Mouse (Mus musculus) CD4-positive helper T cell, adult 2 months (primary cell): Measurements from ENCODE around the gene Fau.

ENCODE experiments used
- DNase-seq: peaks from one replicate; pipeline ENCODE4 v3.0.0-alpha.2; 2012; ENCODE audit warnings: low read depth, missing footprints, low spot score

Gene Fau

GRCm38 (mm10) chr19:6045366-6046293 lies 12.0 kb upstream of the Fau start:
- peak; percentile 78 for DNase-seq

DNA sequence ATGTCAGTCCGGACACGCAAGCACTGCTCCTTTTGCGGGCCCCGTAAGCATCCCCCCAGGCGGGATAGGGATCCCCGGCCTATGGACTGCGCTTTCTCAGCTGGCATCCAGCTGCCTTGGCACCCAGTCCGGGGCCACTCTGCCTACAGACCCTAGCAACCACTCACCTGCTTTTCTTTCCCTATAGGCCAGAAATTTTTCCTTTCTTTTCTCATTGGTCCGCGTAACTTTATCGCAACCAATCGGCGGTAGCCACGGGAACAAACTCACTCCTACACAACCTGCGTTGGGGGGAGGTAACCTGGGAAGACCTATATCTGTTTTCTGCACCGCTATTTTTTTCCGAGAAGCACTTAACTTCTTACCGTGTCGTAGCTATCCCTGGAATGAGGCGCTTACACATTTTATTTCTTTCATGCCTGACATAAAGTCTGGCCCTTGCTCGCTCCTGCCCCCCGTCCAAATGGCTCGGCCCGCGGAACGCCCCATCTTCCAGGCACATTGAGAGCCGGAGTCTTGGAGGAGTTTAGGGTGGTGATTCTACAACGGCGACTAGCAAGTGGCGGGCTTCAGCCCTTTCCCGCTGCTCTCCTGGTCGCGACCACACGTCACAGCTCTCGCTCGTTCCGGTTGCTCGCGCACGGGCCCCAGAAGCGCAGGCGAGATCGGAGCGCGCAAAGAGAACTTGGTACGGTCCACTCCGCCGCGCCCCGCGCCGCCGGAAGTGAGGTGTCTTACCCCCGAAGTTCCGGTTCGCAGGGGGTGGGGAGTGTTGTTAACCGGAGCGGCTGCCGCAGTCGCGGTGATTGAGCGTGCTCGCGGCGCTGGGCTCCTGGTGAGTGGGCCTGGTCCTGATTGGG lies 11.1 kb upstream of the Fau start, which contains the start of gene Syvn1:
TSS of gene Syvn1 (plus strand) at position 283 of the 860 bp plus-strand sequence.
- DNase-seq: peak; percentile 96

DNA sequence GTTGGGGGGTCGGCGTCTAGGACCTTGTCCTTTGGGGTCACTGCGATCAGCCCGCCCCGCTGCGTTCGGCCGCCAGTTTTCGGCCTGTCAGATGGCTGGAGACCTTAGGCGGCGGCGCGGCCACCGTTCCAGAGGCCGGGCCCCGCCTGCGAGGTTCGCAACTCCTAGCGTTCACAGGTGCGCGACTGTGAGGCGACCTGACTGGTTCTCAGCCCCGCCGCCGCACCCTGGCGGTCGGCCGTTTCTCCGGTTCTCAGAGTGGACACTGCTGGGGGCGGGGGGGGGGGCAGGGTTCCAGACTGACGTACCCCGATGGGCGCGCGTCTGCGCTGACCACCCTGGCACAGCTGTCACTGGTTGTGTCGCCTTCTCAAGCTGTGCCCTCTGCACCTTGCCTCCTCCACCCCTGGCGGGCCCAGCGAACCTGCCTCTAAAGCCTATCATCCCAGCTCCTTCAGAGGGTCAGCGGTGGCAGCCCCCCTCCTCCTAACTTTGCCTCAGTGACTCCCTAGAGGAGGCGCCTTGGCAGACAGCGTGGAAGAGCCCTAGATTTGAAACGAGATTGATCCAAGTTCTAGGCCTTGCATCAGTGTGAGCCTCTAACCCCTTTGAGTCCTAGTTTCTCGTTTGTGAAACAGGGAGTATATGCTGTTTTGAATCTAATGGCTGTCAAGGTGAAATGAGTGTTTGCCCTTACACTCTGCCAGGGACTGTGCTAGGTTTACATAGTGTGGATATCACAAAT lies 10.3 kb upstream of the Fau start:
- DNase-seq: no peak

DNA sequence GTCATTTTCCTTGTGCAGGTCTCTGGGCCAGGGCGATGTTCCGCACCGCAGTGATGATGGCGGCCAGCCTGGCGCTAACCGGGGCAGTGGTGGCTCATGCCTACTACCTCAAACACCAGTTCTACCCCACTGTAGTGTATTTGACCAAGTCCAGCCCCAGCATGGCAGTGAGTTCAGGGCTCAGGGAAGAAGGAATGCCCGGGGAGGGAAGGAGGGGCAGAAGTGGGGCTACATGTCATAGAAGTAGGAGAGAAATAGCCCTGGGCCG lies 9.8 kb upstream of the Fau start:
- no peak for DNase-seq

DNA sequence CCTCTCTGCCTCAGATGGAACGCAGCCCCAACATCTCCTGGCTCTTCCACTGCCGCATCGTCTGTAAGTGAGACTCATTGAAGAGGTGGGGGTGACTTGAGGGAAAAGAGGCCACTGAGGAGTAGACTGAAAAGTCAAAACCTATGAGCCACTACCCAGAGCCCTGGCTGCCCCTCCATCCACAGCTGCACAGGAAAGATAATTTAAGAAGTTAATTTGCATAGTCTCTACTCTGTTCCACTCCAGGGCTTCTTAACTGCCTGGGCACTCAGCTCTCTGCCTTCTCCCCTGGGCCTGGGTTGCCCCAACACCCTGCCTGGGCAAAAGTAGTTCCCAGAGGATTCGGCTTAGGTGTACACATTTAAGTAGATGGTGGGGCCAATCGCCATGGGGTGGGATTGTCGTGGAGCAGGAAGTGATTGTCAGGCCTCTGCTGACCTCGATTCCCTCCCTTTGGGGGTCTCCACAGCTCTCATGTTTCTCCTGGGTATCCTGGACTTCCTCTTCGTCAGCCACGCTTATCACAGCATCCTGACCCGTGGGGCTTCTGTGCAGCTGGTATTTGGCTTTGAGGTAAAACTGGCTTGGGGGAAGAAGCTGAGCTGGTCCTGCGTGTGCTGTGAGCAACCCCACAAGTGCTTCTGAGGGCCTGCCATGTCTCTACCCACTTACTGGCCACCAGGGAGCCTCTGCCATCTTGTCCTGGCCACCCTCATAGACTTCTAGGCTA lies 8.8 kb upstream of the Fau start:
- DNase-seq: no peak

DNA sequence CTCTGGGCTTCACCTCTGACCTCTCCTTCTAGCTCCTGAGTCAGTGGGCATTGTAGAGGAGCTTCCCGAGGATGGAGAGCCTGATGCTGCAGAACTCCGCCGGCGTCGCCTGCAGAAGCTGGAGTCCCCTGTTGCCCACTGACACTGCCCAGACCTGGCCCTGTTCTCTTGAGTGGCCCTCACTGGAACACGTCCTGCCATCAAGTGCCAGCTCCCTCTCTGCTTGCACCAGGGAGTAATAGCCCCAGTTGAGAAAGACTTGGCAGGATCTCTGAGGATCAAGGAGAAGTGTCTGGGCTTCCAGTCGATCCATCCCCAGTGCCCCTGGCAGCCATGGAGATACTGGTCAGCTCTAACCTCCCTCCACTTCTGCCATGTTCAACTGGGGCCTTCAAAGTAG lies 5.1 kb upstream of the Fau start:
- DNase-seq: no peak

- DNase-seq: no peak
Observed at GRCm38 (mm10) chr19:6054296-6054695, 3.3 kb upstream of the Fau start.

- no peak for DNase-seq
Observed at GRCm38 (mm10) chr19:6056696-6057095, 948 bp upstream of the Fau start.

DNA sequence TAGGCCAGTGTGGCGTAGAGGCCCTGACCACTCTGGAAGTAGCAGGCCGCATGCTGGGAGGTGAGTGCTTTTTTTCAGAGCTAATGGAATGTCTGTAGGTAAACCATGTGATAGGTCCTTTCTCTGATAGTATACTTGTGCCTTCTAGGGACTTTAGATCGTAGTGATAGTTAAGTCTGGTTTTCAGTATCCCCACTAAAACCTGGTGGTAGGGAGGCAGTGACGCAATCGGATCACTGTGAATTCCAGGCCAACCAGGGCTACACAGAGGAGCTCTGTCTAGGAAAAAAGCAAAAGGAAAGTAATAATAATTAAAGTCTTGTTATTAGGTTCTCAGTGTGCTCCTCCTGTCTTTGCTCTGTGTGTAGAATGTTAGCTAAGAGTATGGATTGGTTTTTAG lies 869 bp downstream of the Fau start:
- no peak for DNase-seq

DNA sequence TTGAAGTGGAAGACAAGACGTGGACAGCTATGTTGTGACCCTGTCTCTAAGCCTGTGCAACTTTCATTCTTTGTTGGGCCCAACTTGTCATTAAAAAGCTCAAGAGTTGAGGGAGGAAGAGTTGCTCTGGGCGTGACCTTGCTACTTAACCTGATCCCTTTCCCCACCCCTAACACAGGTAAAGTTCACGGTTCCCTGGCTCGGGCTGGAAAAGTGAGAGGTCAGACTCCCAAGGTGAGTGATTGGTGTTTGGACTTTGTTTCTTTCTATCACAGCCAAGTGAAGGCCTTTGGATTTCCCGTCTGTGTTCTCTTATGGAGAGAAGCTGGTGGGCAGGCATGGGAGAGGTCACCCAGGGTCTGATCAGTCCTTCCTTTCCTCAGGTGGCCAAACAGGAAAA lies 1.3 kb downstream of the Fau start:
- no peak for DNase-seq

DNA sequence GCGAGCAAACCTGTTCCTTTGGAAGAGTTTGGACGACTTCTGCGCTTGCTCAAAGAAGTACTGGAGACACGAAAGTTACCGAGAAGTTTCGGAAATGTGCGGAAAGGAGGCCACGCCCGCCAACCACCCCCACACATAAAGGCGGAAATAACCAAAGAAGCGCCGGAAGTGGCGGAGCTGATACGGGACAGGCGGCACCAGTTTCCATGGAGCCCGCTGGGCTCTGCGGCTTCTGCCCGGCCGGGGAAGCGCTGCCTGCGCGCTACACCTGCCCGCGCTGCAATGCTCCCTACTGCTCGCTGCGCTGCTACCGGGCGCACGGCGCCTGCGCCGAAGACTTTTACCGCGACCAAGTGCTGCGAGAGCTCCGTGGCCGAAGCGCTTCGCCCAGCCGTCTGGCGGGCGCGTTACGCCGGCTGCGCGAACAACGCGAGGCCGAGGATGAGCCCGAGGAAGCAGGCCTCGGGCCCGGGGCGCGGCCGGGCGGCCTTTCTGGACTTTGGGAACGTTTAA lies 3.4 kb downstream of the Fau start, which contains the start of gene Znhit2:
TSS of gene Znhit2 (plus strand) at position 172 of the 513 bp plus-strand sequence.
- DNase-seq: peak; percentile 97

DNA sequence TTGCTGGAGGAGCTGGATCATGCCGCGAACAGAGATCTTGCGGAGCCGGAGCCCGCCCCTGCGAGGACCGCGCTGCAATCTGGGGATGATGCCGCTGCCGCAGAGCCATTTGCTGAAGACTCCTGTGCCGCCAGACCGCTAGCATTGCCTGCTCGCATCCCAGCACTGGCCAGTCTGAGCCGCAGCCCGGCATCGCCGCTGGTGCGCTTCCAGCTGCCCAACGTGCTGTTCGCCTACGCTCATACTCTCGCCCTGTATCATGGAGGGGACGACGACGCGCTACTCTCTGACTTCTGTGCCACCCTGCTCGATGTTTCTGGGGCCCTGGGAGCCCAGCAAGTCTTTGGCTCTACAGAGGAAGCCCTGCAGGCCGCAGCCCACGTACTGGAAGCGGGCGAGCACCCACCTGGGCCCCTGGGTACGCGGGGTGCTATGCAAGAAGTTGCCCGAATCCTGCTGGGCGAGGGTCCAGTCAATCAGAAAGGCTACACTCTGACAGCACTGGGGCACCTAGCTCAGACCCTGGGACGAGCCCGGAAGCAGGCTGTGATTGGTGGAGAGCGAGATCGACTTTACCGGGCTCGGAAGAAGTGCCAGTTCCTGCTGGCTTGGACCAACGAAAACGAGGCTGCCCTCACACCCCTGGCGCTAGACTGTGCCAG lies 4.1 kb downstream of the Fau start:
- DNase-seq: peak; percentile 78

DNA sequence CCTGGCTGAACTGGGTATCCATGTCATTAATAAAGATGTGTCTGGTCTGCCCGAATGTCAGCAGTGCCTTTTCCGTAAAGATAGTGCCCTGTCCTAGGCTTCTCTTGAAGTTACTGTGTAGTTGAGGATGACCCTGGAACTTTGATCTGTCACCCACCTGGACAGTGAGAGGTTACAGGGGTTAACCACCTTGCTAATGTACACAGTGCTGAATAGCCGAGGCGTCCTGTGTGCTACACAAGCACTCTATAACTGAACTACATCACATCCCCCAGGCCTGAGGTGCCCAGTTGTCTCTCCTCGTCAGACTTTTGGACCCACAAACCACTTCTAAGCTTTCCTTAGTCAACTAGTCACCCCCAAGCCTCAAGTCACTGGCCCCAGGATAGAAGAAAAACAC lies 4.8 kb downstream of the Fau start:
- DNase-seq: no peak

- no peak for DNase-seq
Observed at GRCm38 (mm10) chr19:6063081-6063480, 5.4 kb downstream of the Fau start.

DNA sequence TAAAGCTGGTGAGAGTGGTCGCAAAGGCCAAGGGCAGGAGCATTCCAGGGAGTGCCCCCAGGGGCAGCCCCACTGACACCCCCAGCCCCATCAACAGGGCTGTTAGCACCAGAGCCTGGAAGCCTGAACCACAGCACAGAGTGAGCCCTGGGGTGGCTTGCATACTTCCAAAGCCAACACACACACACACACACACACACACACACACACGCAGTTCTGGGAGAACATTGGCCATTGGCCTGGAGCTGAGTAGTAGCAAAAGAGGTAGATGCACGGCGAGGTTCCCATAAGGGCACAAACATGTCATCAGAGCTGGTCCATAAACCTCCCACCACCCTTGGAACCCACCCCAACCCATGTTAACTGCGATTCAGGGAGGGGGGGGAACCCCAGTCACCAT lies 8.9 kb downstream of the Fau start:
- no peak for DNase-seq

DNA sequence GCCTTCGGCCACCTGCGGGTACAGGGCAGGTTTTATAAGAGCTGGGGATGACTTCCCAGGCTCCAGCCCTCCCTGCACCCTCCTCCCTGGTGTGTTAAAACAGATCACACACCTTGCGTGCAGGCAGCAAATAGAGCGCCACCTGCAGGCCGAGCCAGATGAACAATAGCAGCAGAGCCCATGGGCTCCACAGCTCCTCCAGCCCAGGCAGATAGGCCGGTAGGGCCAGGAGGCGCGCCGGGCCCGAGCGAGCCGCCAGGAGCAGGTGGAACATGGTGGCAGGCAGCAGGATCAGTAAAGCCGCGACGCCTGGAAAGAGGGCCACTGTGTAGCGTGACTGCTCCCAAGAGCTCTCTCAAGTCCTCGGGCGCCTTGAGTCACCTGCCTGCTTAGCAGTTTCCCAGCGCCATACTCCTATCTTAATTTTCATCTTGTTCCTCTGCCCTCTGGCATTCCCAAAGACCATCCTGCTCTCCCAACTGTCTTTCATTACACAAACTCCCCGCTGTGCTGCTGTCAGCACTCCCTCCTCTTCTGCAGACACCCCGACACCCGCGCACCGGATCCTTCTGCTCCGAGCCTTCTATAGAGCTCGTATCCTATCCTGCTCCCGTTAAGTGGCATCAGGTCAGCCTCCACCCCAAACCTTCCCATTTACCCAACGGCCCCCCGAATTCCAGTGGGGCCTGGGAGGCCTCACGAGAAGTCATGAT lies 9.5 kb downstream of the Fau start:
- peak; percentile 88 for DNase-seq

DNA sequence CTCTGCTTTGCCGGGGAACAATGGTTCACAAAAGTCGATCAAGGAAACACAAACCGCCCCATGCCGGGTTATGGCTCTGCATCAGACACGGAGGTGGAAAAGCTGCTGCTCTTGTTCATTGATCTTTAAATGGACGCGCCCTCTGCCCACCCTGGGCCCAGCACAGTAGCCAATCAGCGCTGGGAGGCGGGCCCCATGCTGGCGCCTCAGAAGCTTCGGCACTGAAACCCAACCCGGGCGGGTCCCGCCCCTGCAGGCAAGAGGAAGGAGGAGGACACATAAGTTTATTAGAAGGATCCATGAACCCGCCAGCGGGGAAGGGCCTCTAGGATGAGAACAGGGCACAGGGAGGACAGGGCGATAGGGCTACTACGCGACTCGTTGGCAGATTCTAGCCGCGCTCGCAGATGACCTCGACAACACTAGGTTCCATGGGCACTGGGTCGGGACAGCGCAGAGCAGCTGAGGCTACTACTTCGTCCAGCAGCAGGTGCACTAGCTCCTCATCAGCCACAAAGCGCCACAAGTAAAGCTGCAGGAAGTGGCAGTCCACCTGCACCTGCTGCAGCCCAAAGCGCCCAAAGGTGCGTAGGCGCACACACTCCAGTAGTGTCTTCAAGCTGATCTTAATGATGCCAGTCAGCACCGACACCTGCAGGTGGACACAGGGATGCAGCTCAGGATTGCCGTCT lies 10.2 kb downstream of the Fau start, which contains the start of gene Tm7sf2:
TSS of gene Tm7sf2 (minus strand) at position 650 of the 692 bp plus-strand sequence.
- DNase-seq: peak; percentile 93

DNA sequence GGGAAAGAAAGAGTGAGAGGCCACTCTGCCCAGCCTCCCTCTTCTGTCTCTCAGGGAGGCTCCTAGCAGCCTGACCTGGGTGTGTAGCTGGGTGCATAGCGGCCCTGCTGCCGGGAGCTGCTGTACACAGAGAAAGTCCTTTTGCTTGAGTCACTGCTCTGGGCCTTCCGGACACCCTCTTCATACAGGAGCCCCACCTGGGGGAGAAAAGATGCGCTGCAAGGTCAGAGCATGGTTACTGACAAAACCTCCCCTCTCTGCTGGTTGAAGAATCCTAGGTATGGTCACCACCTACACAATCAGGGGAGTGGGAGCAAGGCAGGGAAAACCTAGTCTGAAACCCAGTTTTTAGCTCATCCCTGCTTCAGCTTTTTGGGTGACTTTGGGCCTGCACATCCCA lies 11.3 kb downstream of the Fau start:
- DNase-seq: no peak

DNA sequence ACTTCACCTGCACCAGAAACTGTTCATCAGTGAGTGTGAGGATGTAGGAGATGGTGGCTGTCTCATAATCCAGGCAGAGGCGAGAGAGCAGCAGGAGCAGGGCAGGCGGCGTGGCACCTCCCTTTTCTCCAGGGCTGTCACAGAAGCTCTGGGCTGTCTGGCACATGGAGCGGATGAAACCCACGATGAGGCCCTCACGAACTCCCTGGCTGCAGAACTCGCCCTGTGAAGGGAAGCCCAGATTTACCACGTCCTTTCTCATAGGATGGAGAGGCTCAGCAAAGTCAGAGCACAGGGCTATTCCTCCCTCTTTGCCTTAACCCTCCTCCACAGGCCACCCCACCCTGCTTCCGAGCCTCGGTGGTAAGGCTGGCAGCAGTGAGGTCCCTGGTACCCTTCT lies 12.2 kb downstream of the Fau start:
- no peak for DNase-seq
